Mouse (Mus musculus): ENCODE measurements around the gene Snip1.

Snip1 gene

DNA sequence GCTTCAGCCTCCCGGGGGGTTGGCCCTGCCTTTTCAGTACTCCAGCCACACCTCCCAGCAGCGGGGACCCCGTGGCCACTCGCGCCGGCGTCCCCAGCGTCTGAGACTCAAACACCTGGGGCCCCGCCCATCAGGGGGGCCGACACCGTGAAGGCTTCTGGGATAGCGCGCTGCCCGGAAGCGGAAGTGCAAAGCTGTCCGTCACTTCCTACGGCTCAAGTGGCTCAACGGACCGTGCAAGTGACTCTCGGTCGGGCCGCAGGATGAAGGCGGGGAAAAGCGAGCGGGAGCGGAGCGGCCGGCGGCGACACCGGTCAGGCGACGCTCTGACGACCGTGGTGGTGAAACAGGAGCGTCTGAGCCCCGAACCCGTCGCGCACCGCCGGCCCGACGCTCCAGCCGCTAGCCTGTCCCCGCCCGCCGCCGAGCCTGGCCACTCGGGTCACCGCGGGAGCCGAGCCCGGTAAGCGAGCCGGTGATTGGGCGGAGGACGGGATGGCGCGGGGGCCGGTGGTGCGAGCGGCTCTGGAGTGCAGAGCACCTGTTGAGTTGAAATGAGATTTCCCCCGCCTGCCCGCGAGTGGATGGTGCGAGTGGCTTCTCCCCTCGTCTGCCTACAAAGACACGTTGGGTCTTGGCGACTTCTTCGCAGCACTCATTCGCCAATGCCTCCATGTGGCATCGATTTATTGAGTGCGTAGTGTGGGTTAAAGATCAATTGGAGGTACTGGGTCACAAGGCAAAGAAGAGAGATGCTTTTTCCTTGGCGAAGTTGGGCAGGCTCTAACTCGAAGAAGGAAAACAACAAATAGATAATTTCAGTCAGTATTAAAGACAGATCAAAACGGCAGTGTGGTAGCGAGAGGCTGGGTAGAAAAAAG, at the start of gene Snip1:
Gene Snip1, plus strand, starts transcription at position 183 of the 881 bp plus-strand sequence.
- peak; percentile 96 for DNase-seq

DNA sequence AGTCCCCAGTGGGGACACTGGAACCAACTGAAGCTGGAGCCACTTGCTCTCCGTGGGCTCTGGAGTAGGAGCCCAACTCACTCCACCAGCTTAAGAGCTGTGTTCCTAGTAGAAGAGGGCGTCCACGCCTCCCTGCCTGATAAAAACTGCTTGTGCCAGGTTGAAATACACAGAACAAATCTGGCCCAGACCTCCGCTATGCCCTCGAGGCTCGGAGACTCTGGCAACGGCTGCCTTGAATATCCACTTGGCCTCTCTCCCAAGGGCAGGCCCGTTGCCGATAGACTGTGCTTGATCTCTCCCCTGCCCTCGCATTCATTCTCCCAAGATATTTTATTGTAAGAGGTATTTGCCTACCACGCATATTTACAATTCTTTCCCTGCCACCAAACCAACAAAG, 49.0 kb upstream of the Snip1 start:
- DNase-seq = peak; percentile 40

DNA sequence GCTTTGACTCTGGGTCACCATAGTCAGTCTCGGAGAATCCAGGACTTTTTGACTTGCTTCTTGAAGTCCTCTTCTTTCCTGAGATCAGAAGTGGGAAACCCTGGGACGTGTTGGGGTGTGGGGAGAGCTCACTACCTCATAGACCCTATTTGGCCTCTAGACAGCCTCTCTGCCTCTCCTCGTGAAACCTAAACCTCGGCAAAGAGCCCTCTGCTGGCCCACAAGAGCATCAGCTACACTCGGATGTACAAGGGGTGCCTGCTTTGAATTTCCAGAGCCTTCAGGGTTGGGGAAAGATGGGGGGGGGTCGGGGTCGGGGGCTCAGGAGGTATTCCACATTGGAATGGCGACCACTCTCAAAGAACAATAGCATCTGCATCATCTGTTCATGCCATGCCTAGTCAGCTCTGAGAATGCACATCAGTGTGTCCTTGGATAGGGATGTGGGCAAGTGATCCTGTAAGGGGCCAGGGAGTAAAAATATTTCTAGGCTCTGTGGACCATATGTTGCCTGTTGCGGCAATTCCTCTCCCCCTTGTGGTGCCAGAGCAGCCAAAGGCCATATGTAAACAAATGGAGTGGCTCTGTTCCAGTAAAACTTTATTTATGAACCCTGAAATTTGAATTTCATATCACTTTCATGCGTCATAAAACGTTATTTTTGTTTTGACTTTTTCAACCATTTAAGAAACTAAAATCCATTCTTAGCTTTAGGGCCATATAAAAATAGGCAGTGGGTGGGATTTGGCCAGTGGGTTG, 45.5 kb upstream of the Snip1 start:
- no peak for DNase-seq

DNA sequence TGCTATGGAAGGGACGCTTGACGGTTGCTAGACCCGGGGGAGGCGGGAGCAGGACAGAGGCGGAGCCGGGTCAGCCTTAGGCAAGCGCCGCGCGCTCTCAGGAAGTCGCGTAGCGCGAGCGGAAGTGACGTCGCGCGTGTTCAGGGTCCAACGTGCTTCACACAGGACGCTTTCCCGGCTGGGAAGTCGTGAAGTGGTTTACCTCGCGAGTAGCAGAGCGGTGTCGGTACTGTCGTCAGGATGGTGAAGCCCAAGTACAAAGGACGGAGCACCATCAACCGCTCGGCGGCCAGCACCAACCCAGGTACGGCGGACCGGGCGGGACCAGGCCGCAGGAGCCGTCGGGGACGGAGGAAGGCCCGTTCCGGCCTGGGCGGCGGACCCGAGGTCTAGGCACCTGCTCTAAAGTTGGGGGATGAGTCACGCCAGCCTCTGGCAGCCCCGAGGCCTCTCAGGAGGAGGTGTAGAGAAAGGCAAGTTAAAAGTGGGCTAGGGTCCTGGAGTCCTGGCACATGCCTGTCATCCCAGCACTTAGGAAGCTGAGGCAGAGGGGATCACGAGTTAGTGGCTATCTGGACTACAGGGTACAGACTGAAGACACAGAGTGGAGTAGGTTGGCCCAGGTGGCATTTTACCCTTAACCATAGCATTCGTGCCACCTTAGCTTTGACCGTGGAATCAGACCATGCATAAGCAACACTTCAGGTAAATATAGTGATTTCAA, 36.4 kb upstream of the Snip1 start:
- DNase-seq = peak; percentile 96

DNA sequence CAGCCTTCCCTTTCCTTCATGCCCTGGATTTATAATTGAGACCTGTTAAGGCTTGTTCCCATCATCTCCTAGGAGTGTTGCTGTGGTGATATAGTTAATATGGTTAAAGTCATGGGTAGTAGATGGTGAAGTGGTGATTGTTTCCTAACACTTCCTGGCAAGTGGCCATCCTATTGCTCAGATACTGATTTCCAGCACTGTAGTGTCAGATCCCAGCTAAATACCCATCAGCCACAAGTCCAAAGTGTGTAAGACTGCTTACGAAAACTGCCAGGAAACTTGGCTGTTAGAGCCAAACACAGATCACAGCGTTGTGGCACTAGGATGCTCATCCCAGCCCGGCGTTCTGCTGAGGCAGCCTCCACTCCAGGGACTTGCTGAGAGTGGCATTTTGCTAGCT, 32.1 kb upstream of the Snip1 start:
- DNase-seq = peak; percentile 35

DNA sequence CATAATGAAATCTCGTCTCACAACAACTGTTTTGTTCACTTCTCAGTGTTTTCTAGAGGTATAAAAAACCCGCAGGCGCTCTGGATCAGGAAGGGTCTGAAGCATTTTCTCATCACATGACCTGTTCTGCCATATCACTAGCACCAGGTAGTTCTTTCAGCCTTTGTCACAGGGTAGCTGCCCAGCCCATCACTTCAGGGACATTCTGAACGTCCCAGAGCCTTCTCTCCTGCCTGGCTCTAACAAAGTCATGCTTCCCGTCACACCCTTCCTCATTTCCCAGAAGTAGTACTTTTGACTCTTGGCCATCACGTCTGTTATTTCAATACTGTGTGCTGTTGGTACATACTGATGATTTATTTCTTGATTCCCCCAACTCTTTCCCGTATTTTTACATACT, 22.0 kb upstream of the Snip1 start:
- DNase-seq = no peak

DNA sequence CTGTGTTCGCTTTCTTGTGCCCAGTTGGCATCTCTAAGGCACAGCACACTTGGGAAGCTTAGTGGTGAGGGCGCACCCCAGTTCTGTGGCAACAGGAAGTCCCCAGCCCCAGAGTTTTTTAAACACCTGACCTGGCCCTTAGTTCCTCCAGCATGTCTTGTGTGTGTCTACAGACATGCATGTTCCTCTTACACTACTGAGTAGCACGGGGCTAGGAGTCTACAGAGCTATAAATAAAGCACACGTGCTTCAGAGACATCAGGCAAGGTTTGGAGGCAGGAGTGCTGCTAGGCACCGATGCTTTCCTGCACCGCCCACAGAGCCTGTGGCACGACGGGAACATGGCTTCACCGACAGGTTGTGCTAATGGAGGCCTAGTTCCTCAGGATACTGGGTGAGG, 11.1 kb upstream of the Snip1 start:
- DNase-seq = no peak

DNA sequence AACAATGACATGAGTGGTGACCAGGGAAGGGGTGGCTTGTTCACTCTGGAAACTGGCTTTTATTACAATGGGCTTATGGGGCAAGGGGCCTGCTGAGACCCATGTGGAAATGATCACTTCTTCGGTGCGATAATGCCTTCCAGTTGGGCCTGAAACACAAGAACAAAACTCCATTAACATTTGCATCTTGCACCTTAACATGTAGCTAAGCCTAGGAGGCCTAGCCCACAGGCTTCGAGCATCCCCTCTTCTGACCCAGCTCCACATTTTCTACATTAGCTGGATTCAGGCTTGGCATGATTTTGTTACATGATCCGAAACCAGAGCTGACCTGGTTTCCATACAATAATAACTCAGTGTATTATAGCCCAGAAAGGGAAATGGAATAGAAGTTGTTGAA, 10.0 kb upstream of the Snip1 start:
- DNase-seq = no peak

DNA sequence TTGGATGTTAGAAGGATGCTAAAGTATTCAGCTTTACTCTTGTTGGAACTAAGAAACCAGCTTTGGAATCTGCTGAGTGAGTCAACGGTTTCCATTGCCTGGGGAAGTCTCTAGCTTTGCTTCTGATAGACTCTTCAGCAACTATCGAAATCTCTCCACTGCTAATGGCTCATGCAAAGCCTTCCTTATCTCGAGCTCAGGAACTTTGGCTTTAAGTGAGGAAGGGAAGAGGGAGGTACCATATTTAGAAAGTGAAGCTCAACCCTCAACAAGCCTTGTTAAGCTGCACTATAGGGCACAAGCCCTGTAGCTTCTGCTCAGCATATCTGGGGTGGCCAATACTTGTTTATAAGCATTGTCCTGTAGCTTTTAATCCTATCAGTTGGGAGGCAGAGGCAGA, 9.2 kb upstream of the Snip1 start:
- no peak for DNase-seq

DNA sequence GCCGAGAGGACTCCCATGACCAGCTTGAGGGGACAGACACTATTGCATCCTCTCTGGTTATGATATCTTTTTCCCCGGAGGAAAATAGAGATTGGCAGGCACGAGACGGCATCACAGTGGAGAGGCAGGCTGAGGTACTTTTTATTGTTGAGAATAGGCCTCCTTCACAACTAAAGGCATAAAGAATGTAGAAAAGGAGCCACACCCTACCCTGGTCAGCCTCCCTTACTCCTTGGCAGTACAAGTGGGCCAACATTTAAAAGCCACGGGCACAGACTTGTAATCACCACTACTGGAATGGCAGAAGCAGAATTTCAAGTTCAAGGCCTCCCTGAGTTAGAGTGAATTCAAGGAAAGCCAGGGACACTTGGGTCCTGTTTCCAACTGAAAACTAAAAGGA, 8.4 kb upstream of the Snip1 start:
- DNase-seq = no peak

DNA sequence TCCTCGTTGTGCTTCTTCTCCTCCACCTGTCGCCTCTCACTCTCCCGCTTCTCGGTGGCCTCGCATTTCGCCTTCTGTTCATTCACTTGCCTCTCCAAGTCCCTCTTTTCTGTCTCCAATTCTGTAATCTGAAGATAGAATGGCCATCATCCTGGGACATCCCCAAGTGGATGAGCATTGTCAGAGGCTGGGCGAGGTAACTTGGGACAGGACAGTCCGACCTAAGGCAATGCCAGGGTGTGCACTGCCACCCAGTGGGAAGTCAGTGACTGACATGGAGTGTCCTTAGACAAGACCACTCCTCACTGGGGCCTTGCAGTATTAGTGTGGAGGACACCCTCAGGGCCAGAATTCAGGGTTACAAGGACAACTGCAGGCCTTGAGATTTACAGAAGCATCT, 7.4 kb upstream of the Snip1 start:
- peak; percentile 80 for DNase-seq

DNA sequence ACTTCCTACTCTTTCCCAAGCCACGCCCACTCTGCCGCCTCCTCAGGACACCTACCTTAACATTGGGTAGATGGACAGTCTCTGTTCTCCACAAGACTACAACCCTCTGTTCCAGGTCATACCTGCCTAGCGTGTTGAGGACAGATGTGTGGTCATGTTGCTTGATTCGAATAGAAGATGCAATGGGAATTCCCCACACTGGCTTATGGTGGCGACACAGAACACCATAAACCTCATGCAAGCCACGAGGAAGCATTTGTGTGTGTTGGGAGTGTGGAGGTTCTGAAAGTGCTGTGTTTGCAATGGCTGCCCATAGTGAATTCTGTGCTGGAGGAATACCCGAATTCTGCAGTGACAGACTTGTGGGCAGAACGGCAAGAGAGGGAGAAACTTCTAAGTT, 2.6 kb upstream of the Snip1 start:
- no peak for DNase-seq

DNA sequence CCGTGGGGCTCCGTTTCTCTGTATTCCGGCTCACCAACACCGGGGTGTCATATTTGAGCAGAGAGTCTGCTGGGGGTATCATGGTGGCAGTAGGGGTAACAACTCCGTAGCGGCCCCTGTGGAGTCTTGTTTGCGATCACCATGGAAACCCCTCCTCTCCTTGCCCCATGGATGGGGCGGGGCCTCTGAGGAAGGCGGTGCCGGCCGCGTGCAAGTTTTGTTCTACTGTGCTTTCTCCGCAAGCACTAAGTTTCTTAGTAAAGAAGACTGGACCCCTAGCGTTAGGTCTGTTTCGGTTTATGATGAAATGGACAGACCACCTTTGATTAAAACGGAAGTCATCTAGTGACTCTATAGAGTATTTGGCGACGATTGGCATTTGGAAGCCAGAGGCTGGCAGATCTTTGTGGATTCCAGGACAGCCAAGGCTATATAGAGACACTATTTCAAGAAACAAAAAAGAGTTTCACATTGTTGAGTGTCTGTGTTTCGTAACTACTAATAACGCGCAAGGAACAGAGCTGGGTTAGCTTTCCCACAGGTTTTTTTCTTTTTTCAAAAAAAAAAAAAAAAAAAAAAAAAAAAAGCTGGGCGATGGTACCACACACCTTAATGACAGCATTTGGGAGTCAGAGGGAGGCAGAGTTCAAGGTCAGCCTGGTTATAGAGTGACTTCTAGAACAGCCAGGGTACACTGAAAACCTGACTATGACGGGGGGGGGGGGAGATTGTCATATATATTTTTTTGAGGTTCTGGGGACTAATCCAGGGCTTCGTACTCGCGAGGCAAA, 760 bp upstream of the Snip1 start, which contains the start of gene Dnali1:
Gene Dnali1, minus strand, starts transcription at position 187 of the 791 bp plus-strand sequence.
- peak; percentile 85 for DNase-seq

DNA sequence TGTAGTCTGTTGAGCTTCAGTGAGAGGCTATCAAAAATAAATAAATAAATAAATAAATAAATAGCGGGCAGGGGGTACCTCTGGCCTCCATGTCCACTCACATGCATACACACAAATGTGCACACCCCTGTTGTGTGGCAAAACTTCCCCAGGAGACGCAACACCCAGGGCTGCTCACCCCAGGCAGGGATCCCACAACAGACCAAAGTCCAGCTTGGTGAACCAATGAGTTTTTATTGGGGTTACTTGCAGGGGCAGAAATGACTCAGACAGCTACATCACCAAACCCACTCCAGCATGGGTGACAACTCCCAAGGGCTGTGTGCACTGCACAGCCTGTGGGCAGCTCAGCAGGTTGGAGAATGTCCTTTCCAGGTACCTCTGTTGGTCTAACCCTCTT, 11.2 kb downstream of the Snip1 start:
- DNase-seq = no peak

DNA sequence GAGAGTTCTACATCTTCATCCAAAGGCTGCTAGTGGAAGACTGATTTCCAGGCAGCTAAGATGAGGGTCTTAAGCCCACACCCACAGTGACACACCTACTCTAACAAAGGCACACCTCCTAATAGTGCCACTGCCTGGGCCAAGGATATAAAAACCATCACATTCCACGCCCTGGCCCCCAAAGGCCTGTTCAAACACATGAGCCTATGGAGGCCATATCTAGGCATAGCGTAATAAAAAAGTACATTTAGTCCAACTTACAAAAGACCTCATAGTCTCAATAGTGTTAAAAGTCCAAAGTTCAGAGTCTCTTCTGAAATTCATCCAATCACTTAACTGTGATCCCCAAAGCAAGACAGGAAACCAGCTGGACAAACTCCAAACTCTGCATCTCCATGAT, 12.2 kb downstream of the Snip1 start:
- no peak for DNase-seq

DNA sequence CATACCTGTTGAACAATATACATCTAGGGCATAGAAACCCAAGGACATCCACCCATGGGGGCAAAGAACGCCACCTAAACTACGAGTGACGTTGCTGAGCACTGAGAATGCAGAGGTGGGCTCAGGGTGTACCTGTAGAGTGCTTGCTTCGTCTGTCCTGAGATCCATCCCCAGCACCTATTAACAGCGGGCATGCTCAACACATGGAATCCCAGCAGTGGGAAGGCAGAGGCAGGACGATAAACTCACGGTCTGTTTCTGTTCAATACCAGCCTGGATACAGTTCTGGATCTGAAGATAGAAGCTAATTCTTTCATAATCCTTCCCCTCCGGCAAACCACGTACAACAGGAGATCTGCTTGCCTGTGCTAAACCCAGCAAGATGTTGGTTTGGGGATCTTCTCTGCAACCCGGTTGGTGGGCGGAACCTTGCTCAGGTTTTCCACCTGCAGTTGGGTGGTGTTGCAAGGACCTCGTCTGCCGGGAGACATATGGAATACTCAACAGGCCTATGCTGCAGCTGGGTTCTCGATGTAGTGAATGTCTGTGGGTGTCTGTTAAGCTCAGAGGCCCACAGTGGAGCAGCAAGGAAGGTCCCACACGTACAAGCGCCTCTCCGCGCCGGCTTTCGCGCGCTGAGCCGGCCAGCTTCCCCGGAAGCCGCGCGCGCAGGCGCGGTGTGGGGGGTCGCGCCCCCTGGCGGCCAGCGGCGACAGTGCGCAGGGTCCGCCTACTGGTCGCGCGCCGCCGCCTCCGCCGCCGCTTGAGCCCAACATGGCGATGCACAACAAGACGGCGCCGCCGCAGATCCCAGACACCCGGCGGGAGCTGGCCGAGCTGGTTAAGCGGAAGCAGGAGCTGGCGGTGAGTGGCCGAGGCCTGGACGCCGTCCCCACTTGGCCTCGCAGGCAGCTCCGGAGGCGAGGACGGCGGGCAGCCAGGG, 18.2 kb downstream of the Snip1 start, which contains the start of gene Meaf6:
Gene Meaf6, plus strand, starts transcription at position 732 of the 943 bp plus-strand sequence.
- DNase-seq = peak; percentile 92

DNA sequence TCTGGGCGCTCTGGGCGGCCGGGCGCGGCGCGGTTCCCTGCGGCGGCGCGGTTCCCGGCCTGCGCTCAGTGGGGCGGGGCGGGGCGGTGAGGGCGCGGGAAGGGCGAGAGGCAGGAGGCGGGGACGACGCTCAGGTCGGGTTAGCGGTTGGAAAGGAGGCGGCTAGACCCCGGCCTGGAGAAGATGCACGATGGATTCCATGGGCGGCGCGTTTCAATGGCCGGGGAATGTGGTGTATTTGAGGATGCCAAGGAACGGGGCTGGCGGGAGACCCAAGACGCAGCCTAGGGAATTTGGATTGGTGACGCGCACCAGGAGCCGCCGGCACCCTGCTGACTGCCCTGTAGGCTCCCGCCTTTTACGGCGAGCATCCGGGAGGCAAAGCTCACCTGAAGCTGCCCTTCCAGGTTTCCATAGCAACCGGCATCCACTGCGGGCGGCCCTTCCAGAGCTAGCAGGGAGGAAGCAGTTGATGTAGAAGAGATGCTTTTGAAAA, 18.9 kb downstream of the Snip1 start:
- DNase-seq = peak; percentile 80

DNA sequence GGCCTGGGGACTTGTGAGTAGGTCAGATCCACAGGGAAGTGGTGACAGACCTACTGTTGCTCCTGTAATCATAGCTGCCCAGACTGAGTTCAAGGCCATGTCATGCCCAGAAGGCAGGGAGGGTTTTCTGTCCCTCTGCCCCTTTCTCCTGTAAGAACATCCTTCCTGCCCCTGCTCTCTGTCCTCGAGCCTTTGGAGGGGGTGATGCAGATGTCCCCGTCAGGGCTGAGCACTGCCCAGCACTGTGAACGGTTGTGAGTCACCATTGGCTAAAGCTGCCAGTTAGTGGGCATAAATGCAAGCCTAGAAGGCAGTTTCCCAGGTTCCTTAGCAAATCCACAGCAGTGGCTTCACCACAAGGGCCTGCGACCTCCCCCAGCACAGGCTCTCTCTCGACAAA, 26.6 kb downstream of the Snip1 start:
- no peak for DNase-seq

DNA sequence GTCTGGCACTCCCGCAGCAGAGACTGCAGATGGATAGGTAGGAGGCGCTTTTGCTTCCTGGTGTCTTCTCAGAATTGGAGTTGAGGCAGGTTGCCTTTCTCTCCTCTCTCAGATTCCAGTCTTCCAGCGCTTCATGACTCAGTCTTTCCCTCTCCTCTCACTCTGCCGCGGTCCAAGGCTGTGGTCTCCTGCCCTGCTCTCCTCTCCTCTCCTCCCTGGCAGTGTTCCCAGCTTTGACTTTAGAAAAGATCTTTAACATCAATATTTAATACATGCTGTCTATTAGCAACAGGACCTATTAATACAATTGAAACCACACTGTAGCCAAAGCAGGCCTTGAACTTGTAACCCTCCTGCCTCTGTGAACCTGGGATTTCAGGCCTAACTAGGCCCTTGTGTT, 29.6 kb downstream of the Snip1 start:
- no peak for DNase-seq

DNA sequence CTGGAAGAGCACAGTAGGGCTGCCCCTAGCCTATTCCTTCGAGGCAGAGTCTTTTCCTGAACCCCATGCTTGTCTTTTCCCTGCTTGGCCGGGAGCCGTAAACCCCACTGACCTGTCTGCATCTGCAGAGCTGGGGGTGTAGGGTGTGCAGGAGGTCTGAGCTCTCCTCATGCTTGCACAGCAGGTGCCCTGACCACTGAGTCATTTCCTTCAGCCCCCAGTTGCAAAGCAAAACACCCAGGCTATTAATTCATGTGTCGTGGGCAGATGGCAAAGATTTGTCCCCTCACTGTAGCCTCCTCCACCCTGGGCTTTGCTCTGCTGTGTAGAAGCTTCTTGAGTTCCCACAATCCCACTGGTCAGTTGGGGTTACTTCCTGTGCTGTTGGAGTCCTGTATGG, 30.9 kb downstream of the Snip1 start:
- DNase-seq = no peak

DNA sequence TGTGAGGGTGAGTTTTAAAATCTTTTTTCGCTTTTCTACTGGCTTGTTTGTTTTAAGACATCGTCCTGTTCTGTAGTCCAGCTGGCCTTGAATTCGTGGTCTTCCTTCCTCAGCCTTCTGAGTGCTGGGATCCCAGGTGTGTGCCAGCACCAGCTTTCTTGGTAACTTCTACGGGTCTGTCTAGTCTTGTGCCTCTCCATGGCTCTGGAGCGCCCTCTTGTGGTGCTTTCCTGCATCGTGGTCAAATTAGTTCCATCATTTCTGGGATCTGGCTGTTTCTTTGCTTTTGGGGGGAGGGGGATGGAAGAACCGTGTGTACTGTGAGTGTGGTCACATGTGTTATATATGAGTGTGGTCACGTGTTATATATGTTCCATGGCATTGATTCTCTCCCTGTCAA, 33.0 kb downstream of the Snip1 start:
- DNase-seq = peak; percentile 87
